Mouse (Mus musculus) T-helper 2 cell (primary cell): Measurements from ENCODE around the gene Sept9.

ENCODE experiments used
- in situ Hi-C: fragments of 300-600 bp; cut with MboI, MseI; formaldehyde crosslinking; loops from one replicate; pipeline ENCODE4 v1.15.1; 2025; ENCODE audit warnings: high pct_unique_total_duplicates

Sept9 gene

GRCm38 (mm10) chr11:117325468-117326139 lies 126.1 kb downstream of the Sept9 start:
- in situ Hi-C loops = loop anchor here (25.0 kb wide), 2 partner anchors 912 to 938 kb away; partner anchors contain the start of gene Cyth1

DNA sequence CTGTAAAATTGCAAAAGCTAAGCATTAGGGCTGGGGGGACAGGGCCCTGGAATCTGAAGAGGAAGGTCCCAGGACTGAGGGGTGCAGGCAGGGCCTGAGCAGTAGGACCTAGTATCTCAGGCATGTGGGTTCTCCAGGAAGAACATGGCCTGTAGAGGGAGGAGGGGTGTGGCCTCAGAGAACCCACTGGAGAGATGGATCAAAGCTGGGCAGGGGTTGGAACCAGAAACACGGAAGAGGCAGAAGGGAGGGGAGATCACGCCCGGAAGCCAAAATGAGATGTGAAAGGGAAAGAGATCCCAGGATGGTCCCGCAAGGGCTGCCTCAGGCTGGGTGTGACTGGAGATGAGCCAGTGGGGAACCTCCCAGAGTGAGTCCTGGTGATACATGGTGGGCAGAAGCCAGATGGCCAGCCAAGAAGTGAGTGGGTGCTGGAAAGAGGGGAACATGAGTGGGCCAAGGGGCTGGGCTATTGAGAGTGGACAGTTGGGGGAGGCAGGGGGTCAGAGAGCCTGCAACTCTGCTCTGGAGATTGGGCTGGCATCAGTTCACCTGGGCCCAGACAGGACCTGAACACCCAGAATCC lies 126.8 kb downstream of the Sept9 start:
- in situ Hi-C loops = loop anchor here (25.0 kb wide), 2 partner anchors 911 to 939 kb away; partner anchors contain the start of gene Cyth1

GRCm38 (mm10) chr11:117326867-117327600 lies 127.6 kb downstream of the Sept9 start:
- in situ Hi-C loops = loop anchor here (25.0 kb wide), 2 partner anchors 910 to 940 kb away; partner anchors contain the start of gene Cyth1

GRCm38 (mm10) chr11:117327633-117328032 lies 128.2 kb downstream of the Sept9 start:
- in situ Hi-C loops = loop anchor here (25.0 kb wide), 2 partner anchors 910 to 940 kb away; partner anchors contain the start of gene Cyth1

DNA sequence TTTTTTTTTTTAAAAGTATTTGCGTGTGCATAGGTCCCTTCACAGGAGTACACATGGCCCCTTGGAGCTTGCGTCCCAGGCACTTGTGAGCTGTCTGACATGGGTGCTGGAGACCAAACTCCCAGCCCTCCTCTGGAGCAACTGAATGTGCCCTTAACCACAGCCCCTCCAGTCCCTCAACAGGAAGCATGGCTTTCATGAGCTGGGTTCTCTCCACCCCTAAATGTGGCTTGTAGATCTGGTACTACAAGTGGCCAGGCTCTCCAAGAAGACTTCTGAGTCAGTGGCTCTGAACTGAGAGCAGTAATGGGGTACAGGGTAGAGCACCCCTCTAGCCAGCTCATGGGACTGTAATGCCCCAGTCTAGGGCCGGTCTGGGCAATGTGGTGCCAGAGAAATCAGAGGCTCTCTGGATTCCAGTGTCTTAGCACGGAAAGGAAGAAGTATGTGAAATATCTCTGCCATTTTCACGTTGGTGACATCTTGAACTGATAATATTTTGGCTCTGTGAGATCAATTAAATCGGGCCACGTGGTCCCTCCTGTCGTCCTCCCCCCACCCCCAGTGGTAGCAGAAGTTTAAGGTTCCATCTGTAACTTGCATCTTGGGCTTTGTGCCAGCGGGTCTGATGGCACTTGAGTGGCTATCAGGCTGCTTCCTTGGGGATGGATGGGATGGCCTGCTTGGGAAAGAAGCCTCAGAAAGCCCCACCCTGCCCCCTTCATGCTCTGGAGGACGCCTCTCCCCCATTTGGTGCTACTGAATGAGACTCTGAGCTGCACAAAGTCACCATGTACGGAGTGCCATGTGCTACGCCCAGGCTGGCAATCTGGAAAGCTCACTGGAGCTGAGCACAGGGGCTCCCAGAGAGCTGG lies 130.9 kb downstream of the Sept9 start:
- in situ Hi-C loops = loop anchor here (25.0 kb wide), 2 partner anchors 907 to 943 kb away; partner anchors contain the start of gene Cyth1

GRCm38 (mm10) chr11:117330951-117331254 lies 131.4 kb downstream of the Sept9 start:
- in situ Hi-C loops = loop anchor here (25.0 kb wide), 2 partner anchors 906 to 944 kb away; partner anchors contain the start of gene Cyth1

DNA sequence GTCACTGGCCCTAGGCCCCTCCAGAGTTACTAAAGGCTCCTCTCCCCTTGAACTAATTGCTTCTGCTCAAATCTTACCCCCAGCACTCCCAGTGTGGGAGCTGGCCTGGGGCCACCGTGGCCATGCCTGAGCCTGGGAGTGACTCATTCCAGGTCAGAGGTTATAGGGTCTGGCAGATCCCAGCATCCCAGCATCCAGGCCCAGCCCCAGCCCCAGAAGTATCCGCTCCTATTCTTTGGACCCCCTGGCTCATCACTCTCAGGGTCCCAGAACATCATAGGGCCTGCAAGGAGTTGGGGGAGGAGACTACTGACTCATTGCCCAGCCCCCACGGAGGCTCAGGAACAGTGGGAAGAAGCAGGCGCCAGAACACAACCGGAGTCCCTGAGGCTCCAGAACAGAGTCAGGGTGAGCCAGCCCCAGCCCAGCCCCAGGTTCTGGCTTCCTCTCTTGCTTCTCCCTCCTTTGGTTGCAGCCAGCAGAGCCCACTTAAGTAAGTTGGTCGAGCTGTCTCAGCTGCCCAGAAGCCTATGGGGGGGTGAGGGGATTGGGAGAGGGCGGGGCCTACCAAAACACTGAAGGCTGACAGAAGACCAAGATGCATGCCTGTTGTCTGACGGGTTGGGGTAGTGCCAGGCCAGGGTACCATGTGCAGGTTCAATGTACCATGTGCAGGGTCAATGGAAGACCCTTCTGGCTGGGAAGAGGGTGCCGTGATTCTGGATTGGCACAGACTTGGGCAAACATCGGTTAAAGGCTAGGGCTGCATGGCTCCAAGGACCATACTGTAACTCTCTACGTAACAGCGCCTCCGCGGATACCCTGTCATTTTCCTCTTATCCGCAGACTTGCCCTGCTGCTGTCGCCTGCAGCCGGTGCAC lies 132.1 kb downstream of the Sept9 start:
- in situ Hi-C loops = loop anchor here (25.0 kb wide), 2 partner anchors 906 to 944 kb away; partner anchors contain the start of gene Cyth1

- in situ Hi-C loops = loop anchor here (25.0 kb wide), 2 partner anchors 905 to 945 kb away; partner anchors contain the start of gene Cyth1
Observed at GRCm38 (mm10) chr11:117332242-117333149, 133.0 kb downstream of the Sept9 start.

DNA sequence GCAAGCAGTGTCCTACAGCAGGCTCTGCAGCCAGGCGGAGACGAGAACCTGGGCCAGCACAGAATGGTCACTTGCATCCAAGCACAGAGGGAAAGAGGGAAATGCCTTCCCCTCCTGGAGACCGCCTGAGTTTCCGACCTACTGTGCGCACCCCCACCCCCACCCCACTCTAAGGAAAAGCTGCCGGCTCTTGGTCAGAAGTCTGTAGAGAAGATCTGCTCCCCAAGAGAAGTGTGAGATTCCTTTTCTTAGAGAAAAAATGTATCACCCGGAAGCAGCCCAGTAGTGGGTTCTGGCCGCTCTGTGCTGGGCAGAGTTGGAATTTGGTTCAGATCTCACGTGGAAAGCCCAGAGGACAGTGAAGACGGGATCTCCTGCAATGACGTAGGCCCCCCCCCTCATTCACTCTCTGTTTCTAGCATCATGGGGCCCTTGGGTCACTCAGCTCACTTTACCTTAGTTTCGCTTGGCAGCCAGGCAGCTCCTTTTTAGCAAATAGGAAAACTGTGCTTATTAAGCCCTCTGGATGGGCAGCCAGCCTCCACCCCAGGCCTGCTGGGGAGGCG lies 133.8 kb downstream of the Sept9 start:
- in situ Hi-C loops = loop anchor here (25.0 kb wide), 2 partner anchors 904 to 946 kb away; partner anchors contain the start of gene Cyth1

GRCm38 (mm10) chr11:117334101-117334500 lies 134.6 kb downstream of the Sept9 start:
- in situ Hi-C loops = loop anchor here (25.0 kb wide), 2 partner anchors 903 to 947 kb away; partner anchors contain the start of gene Cyth1

DNA sequence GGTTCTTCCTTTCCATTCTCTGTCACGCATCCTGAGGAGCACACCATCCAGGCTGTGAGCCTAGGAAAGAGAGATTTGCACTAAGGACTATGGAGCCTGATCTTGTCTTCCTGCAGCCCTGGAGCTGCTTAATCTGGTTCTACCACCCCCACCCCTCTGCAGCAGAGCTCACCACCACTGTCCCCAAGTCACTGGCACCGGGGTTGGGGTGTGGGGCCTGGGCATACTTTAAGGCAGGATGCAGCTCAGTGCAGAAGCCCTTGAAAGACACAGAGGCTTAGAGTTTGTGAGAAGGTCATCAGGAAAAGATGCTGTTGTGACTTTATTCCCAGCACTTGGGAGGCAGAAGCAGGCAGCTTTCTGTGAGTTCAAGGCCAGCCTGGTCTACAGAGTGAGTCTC lies 135.7 kb downstream of the Sept9 start:
- in situ Hi-C loops = loop anchor here (25.0 kb wide), 2 partner anchors 902 to 948 kb away; partner anchors contain the start of gene Cyth1

DNA sequence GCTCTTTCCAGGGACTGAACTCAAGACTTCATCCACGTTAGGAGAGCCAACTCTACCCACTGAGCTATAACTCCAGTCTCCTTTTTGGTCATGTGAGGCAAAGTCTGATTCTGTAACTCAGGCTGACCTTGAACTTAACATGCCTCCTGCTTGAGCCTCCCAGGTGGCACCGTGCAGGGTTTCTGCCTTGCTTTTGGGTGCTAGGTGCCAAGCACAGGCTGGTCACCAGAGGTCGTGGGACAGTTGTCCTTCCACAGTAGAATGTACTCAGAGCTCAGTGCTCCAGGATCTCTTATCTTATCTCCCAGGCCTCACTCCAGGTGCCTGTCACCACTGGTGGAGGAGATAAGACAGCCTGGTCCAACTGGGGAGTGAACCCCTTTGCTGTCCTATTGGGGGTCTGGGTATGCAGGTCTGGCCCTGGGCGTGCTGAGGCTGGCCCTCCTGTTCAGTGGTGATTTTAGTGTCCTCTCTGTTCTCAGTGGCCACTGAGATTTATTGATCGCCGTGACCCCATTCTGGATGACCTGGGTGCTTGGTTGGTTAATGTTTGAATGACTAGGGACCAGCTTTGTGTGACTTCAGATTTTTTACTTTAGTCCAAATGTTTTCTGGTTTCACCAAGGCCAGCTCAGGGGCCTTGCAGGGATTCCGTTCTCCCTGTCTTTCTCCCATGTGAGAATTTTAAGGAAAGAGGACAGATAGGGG lies 136.8 kb downstream of the Sept9 start:
- in situ Hi-C loops = loop anchor here (25.0 kb wide), 2 partner anchors 901 to 949 kb away; partner anchors contain the start of gene Cyth1

DNA sequence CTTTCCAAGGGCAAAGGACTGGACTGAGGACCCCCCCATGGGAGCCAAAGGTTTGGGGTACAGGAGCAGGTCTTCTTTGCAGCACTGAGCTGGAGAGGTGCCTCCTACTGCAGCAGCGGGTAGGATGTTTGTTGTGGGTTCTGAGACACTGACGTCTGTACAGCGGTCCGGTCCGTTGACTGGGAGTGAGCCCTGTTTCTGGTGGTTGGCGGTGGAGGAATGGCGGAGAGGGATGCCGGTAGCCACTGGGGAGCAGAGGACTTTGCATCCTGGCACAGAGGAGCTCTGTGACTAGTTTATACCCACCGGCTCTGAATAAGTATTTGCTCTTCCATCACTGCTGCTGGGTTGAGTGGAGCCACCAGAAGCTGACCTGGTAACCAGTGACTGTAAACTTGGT lies 138.3 kb downstream of the Sept9 start:
- in situ Hi-C loops = loop anchor here (25.0 kb wide), 2 partner anchors 900 to 950 kb away; partner anchors contain the start of gene Cyth1

- in situ Hi-C loops = loop anchor here (25.0 kb wide), 2 partner anchors 899 to 951 kb away; partner anchors contain the start of gene Cyth1
Observed at GRCm38 (mm10) chr11:117338503-117338902, 139.0 kb downstream of the Sept9 start.

DNA sequence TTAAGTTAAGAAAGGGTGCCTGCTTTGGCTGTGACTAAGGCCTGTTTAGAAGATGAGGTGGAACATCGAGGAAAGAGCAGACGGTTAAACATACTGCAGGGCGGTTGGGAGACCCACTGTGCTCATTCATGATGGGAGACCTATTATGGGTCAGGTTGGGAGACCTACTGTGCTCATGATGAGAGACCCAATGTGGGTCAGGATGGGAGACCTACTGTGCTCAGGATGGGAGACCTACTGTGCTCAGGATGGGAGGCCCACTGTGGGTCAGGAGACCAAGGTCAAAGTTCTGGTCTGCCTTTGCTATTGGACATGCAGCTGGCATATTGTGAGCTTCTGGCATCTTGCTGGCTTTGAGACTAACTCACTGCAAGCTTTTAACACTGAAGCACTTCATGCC lies 139.6 kb downstream of the Sept9 start:
- in situ Hi-C loops = loop anchor here (25.0 kb wide), 2 partner anchors 898 to 952 kb away; partner anchors contain the start of gene Cyth1

DNA sequence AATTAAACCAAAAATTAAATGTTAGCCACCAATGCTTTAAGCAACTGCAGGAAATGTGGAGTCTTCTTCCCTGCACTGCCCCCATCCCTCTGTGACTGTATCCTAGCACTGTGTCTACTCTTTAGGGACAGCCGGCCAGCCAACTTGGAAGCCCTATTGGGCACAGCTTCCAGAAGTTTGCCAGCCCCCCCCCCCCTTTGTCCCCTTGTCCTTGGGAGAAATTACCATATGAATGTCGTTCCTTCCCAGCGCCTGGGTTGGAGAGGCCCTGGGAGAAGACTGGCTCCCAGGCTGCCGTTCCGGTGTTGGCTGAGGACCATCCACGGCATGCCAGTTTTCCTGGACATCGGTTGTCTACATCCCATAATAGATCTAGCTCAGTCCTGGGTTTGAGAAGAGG lies 141.8 kb downstream of the Sept9 start:
- in situ Hi-C loops = loop anchor here (25.0 kb wide), 2 partner anchors 896 to 954 kb away; partner anchors contain the start of gene Cyth1

GRCm38 (mm10) chr11:117342076-117342475 lies 142.6 kb downstream of the Sept9 start:
- in situ Hi-C loops = loop anchor here (25.0 kb wide), 2 partner anchors 895 to 955 kb away; partner anchors contain the start of gene Cyth1
